Mouse (Mus musculus) lung, adult 2 months (tissue): Measurements from ENCODE around the gene Mzt1. TPM values are rescaled to one million over a fixed set of nuclear protein-coding genes. Genes with fewer than 3 reads are reported as not detected.

ENCODE experiments used
- DNase-seq: peaks from one replicate; pipeline ENCODE4 v3.0.0; 2022
- H3K4me1 ChIP-seq: fragments of 200-500 bp; 2 replicates; pipeline ENCODE4 v1.6.1; 2011; ENCODE audit warnings: low read length; ENCODE audit not compliant: control insufficient read depth, insufficient read depth
- H3K4me3 ChIP-seq: fragments of 200-500 bp; replicated peaks from 2 replicates; pipeline ENCODE3; 2011; ENCODE audit warnings: low read depth, mild to moderate bottlenecking, control low read depth, low read length; ENCODE audit errors: extremely low read depth
- CTCF ChIP-seq: fragments of 200-500 bp; IDR thresholded peaks from 2 replicates; pipeline ENCODE4 v1.5.1; 2011; ENCODE audit warnings: mild to moderate bottlenecking, low read length, control low read depth; ENCODE audit not compliant: insufficient read depth
- POLR2A ChIP-seq: fragments of 200-500 bp; IDR thresholded peaks from 2 replicates; pipeline ENCODE4 v1.6.1; 2011; ENCODE audit warnings: low read depth, mild to moderate bottlenecking, control low read depth, low read length, borderline replicate concordance; ENCODE audit errors: extremely low read depth
- WGBS: fragments of 180-500 bp; shearing (Covaris S2); methylation state at CpG from one replicate; pipeline ENCODE4 v1.1.7; 2018; 5-methylcytosine and 5-hydroxymethylcytosine counted together
- polyA plus RNA-seq: library from polyadenylated mRNA; depleted of rRNA; stranded (reverse); fragments of >200 nt; gene quantifications from 2 replicates; pipeline ENCODE4 v1.2.3, GENCODE M21; 2012; rRNA removed

Gene Mzt1
- polyA plus RNA-seq, result 5.4 and 12.3 TPM in 2 replicates

- Histone ChIP-seq H3K4me1 (peaks cover 3% of the 10 kb centered on the region; the same call in 1 of the 2 replicates), H3K4me3 (peak within 1 kb of the TSS; percentile 81)
- TF ChIP-seq CTCF, result no peak
- TF ChIP-seq POLR2A, result 0 out of 2 replicates have a peak, but pooled peaks have one; percentile 33
- DNase-seq, result peak; percentile 87
- under 1% methylated on average over 81 of the region's 81 CpGs for WGBS
Measured at GRCm38 (mm10) chr14:99046031-99046781, at the start of gene Mzt1, which contains the start of gene Bora. Gene Mzt1, minus strand, starts transcription at chr14:99046134. Gene Bora, plus strand, starts transcription at chr14:99046222.

- 93% methylated on average over 7 of the region's 7 CpGs for WGBS
- Histone ChIP-seq H3K4me3 (no peak overlapping the region), H3K4me1 (no peaks in the 10 kb centered on the region)
- DNase-seq, result no peak
- TF ChIP-seq CTCF, result no peak
- no peak for TF ChIP-seq POLR2A
Measured at GRCm38 (mm10) chr14:99088947-99089346, 43.0 kb upstream of the Mzt1 start.

- DNase-seq, result no peak
- H3K4me3 ChIP-seq, result no peak overlapping the region
- H3K4me1 ChIP-seq, result no peaks in the 10 kb centered on the region
- WGBS, result 89% methylated on average over 4 of the region's 4 CpGs
- TF ChIP-seq POLR2A (no peak), CTCF (no peak)
Measured at GRCm38 (mm10) chr14:99071146-99071545, 25.2 kb upstream of the Mzt1 start.

GRCm38 (mm10) chr14:99063091-99063490, 17.2 kb upstream of the Mzt1 start:
- Histone ChIP-seq H3K4me3 (no peak overlapping the region), H3K4me1 (no peaks in the 10 kb centered on the region)
- 94% methylated on average over 2 of the region's 2 CpGs for WGBS
- no peak for DNase-seq
- TF ChIP-seq POLR2A (no peak), CTCF (no peak)

GRCm38 (mm10) chr14:99060616-99061015, 14.7 kb upstream of the Mzt1 start:
- no peak for DNase-seq
- no peak for TF ChIP-seq POLR2A
- no peak for TF ChIP-seq CTCF
- H3K4me3 ChIP-seq, result peak overlapping the region; percentile 2
- 56% methylated on average over 12 of the region's 12 CpGs for WGBS
- no peaks in the 10 kb centered on the region for H3K4me1 ChIP-seq

- DNase-seq, result no peak
- H3K4me3 ChIP-seq, result no peak overlapping the region
- no peak for TF ChIP-seq POLR2A
- no peak for TF ChIP-seq CTCF
- H3K4me1 ChIP-seq, result no peaks in the 10 kb centered on the region
- WGBS, result 59% methylated on average over 7 of the region's 7 CpGs
Measured at GRCm38 (mm10) chr14:99058959-99059586, 13.1 kb upstream of the Mzt1 start.

GRCm38 (mm10) chr14:99046782-99047181, 848 bp upstream of the Mzt1 start:
- 0% methylated on average over 15 of the region's 15 CpGs for WGBS
- H3K4me3 ChIP-seq, result peak overlapping the region; percentile 81
- H3K4me1 ChIP-seq, result peaks cover 3% of the 10 kb centered on the region; the same call in 1 of the 2 replicates
- TF ChIP-seq CTCF (no peak), POLR2A (no peak)
- DNase-seq, result no peak

GRCm38 (mm10) chr14:99045378-99046030, 430 bp downstream of the Mzt1 start:
- DNase-seq, result no peak
- Histone ChIP-seq H3K4me3 (peak overlapping the region; percentile 81), H3K4me1 (peaks cover 3% of the 10 kb centered on the region; the same call in 1 of the 2 replicates)
- no peak for TF ChIP-seq POLR2A
- TF ChIP-seq CTCF, result no peak
- WGBS, result under 1% methylated on average over 70 of the region's 70 CpGs

- WGBS, result 5% methylated on average over 5 of the region's 5 CpGs
- DNase-seq, result no peak
- Histone ChIP-seq H3K4me1 (peaks cover 3% of the 10 kb centered on the region; the same call in 1 of the 2 replicates), H3K4me3 (no peak overlapping the region)
- TF ChIP-seq CTCF (no peak), POLR2A (no peak)
Measured at GRCm38 (mm10) chr14:99044718-99045117, 1.2 kb downstream of the Mzt1 start.

- no peak for DNase-seq
- H3K4me1 ChIP-seq, result peaks cover 3% of the 10 kb centered on the region; the same call in 1 of the 2 replicates
- H3K4me3 ChIP-seq, result no peak overlapping the region
- TF ChIP-seq CTCF (no peak), POLR2A (no peak)
- 47% methylated on average over 10 of the region's 10 CpGs for WGBS
Measured at GRCm38 (mm10) chr14:99044096-99044495, 1.8 kb downstream of the Mzt1 start.
